Mouse (Mus musculus) C2C12 (cell line): ENCODE measurements around the gene Col20a1.

Experiments used
- CTCF ChIP-seq: IDR thresholded peaks from one replicate; pipeline ENCODE4 v1.5.1; 2011; ENCODE audit not compliant: control insufficient read depth, insufficient read depth, insufficient read length
- MAX ChIP-seq: IDR thresholded peaks from one replicate; pipeline ENCODE4 v1.6.1; 2011; ENCODE audit warnings: mild to moderate bottlenecking, control low read depth
- USF1 ChIP-seq: IDR thresholded peaks from one replicate; pipeline ENCODE4 v1.6.1; 2011; ENCODE audit warnings: low read depth, mild to moderate bottlenecking, control low read depth, moderate library complexity

DNA sequence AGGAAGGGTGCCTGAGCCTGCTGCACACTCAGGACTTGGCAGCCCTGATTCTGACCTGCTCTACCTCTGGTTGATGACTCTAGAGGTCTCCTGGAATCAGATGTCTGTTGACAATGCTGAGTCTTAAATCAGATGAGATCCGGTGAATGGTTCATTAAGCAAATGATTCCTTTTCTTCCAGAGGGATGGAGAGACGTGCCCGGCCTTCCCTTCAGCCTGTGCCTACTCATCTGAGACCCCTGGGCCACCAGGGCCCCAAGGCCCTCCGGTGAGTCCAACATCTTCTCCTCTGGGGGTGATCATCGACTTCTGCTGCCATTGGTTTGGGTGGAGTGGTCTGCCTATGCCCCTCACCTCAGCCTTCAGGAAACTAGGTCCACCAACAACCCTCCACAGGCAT lies 22.0 kb downstream of the Col20a1 start:
- TF ChIP-seq CTCF (no peak), USF1 (no peak), MAX (no peak)
